Mouse (Mus musculus) limb, embryonic 12.5 days (tissue): Measurements from ENCODE around the gene Xdh. TPM values are rescaled to one million over a fixed set of nuclear protein-coding genes. Genes with fewer than 3 reads are reported as not detected.

Experiments
- ATAC-seq: fragments of 200-750 bp; cut with Nextera tagmentation; 2 replicates; pipeline ENCODE4 v1.8.0; 2017; ENCODE audit warnings: low read depth, moderate TSS enrichment; ENCODE audit not compliant: insufficient number of reproducible peaks, insufficient read depth, low FRiP score, low TSS enrichment
- H3K27ac ChIP-seq: fragments of 300-500 bp; sonication (generic); 2 replicates; pipeline ENCODE4 v1.5.1; 2016; ENCODE audit warnings: mild to moderate bottlenecking, moderate library complexity
- H3K27me3 ChIP-seq: fragments of 300-500 bp; sonication (generic); 2 replicates; pipeline ENCODE4 v1.6.1; 2016; ENCODE audit warnings: mild to moderate bottlenecking, moderate library complexity
- H3K36me3 ChIP-seq: fragments of 300-500 bp; sonication (generic); 2 replicates; pipeline ENCODE4 v1.6.1; 2016; ENCODE audit warnings: mild to moderate bottlenecking, moderate library complexity
- H3K4me1 ChIP-seq: fragments of 300-500 bp; sonication (generic); replicated peaks from 2 replicates; pipeline ENCODE4 v1.6.1; 2016
- H3K4me2 ChIP-seq: fragments of 300-500 bp; sonication (generic); 2 replicates; pipeline ENCODE4 v1.6.1; 2016; ENCODE audit warnings: mild to moderate bottlenecking, moderate library complexity
- H3K4me3 ChIP-seq: fragments of 300-500 bp; sonication (generic); replicated peaks from 2 replicates; pipeline ENCODE4 v1.5.1; 2016; ENCODE audit warnings: mild to moderate bottlenecking
- H3K9ac ChIP-seq: fragments of 300-500 bp; sonication (generic); replicated peaks from 2 replicates; pipeline ENCODE4 v1.6.1; 2016; ENCODE audit warnings: mild to moderate bottlenecking, moderate library complexity
- H3K9me3 ChIP-seq: fragments of 300-500 bp; sonication (generic); 2 replicates; pipeline ENCODE4 v1.6.1; 2016; ENCODE audit warnings: mild to moderate bottlenecking, moderate library complexity
- WGBS: fragments of 180-500 bp; shearing (Covaris S2); methylation state at CpG from one replicate; pipeline ENCODE4 v1.1.7; 2016; 5-methylcytosine and 5-hydroxymethylcytosine counted together
- polyA plus RNA-seq: library from polyadenylated mRNA; unstranded; fragments of >200 nt; fragmentation: Nextera tagmentation; extraction: Ambion mirVana; gene quantifications from 2 replicates; pipeline ENCODE4 v1.2.1, GENCODE M21; 2016

The Xdh gene
- polyA plus RNA-seq, 1 experiment from 2014 or later, result 0.98 TPM

- no peaks in the 10 kb centered on the region for H3K36me3 ChIP-seq
- H3K9ac ChIP-seq, result no peak overlapping the region
- no peak overlapping the region for H3K27ac ChIP-seq
- H3K9me3 ChIP-seq, result no peaks in the 10 kb centered on the region
- no peak overlapping the region for H3K4me2 ChIP-seq
- peaks cover 16% of the 10 kb centered on the region for H3K4me1 ChIP-seq
- no peak overlapping the region for H3K4me3 ChIP-seq
- H3K27me3 ChIP-seq, result no peaks in the 10 kb centered on the region; the same call in 1 of the 2 replicates
- WGBS, result 62% methylated on average over 4 of the region's 4 CpGs
- no peak for ATAC-seq
Measured at GRCm38 (mm10) chr17:73914730-73915129, 35.3 kb downstream of the Xdh start.

GRCm38 (mm10) chr17:73906076-73906475 lies 43.9 kb downstream of the Xdh start:
- Histone ChIP-seq H3K4me2 (no peak overlapping the region), H3K9me3 (no peaks in the 10 kb centered on the region), H3K4me1 (peaks cover 20% of the 10 kb centered on the region), H3K27ac (no peak overlapping the region), H3K36me3 (no peaks in the 10 kb centered on the region), H3K27me3 (no peaks in the 10 kb centered on the region), H3K9ac (no peak overlapping the region), H3K4me3 (no peak overlapping the region)
- no peak for ATAC-seq
- WGBS, result 85% methylated on average over 8 of the region's 8 CpGs

GRCm38 (mm10) chr17:73905043-73905750 lies 44.8 kb downstream of the Xdh start:
- Histone ChIP-seq H3K27me3 (no peaks in the 10 kb centered on the region), H3K9ac (no peak overlapping the region), H3K4me3 (no peak overlapping the region), H3K27ac (no peak overlapping the region), H3K36me3 (no peaks in the 10 kb centered on the region), H3K9me3 (no peaks in the 10 kb centered on the region), H3K4me2 (no peak overlapping the region), H3K4me1 (peaks cover 20% of the 10 kb centered on the region)
- 76% methylated on average over 7 of the region's 7 CpGs for WGBS
- no peak for ATAC-seq

GRCm38 (mm10) chr17:73903121-73903520 lies 46.9 kb downstream of the Xdh start:
- H3K27me3 ChIP-seq, result no peaks in the 10 kb centered on the region
- H3K4me3 ChIP-seq, result no peak overlapping the region
- H3K9me3 ChIP-seq, result no peaks in the 10 kb centered on the region
- peaks cover 19% of the 10 kb centered on the region for H3K4me1 ChIP-seq
- no peak overlapping the region for H3K9ac ChIP-seq
- H3K4me2 ChIP-seq, result no peak overlapping the region
- no peak for ATAC-seq
- H3K36me3 ChIP-seq, result no peaks in the 10 kb centered on the region
- 91% methylated on average over 1 of the region's 1 CpGs for WGBS
- H3K27ac ChIP-seq, result peak overlapping the region; percentile 53; the same call in 1 of the 2 replicates

GRCm38 (mm10) chr17:73902234-73902636 lies 47.8 kb downstream of the Xdh start:
- H3K9me3 ChIP-seq, result no peaks in the 10 kb centered on the region
- no peaks in the 10 kb centered on the region for H3K27me3 ChIP-seq
- H3K4me1 ChIP-seq, result peaks cover 15% of the 10 kb centered on the region
- peak overlapping the region; percentile 3; the same call in 1 of the 2 replicates for H3K4me2 ChIP-seq
- ATAC-seq, result peak; percentile 86
- H3K9ac ChIP-seq, result no peak overlapping the region
- H3K36me3 ChIP-seq, result no peaks in the 10 kb centered on the region
- H3K27ac ChIP-seq, result 0 out of 2 replicates have a peak overlapping the region, but pooled peaks have one; percentile 7
- H3K4me3 ChIP-seq, result no peak overlapping the region
- WGBS, result 5% methylated on average over 5 of the region's 5 CpGs

- WGBS, result 89% methylated on average over 5 of the region's 5 CpGs
Measured at GRCm38 (mm10) chr17:73894399-73894798, 55.6 kb downstream of the Xdh start.

GRCm38 (mm10) chr17:73893822-73894221 lies 56.2 kb downstream of the Xdh start:
- no peaks in the 10 kb centered on the region for H3K27me3 ChIP-seq
- no peaks in the 10 kb centered on the region for H3K36me3 ChIP-seq
- no peak for ATAC-seq
- H3K4me1 ChIP-seq, result no peaks in the 10 kb centered on the region
- H3K9me3 ChIP-seq, result no peaks in the 10 kb centered on the region
- H3K9ac ChIP-seq, result no peak overlapping the region
- 85% methylated on average over 4 of the region's 4 CpGs for WGBS
- H3K27ac ChIP-seq, result no peak overlapping the region
- H3K4me3 ChIP-seq, result no peak overlapping the region
- no peak overlapping the region for H3K4me2 ChIP-seq

More at GRCm38 (mm10) chr17:73894399-73894798, 55.6 kb downstream of the Xdh start:
- H3K27ac ChIP-seq, result no peak overlapping the region
- no peak for ATAC-seq
- no peaks in the 10 kb centered on the region for H3K9me3 ChIP-seq
- H3K4me3 ChIP-seq, result no peak overlapping the region
- no peak overlapping the region for H3K4me2 ChIP-seq
- H3K27me3 ChIP-seq, result no peaks in the 10 kb centered on the region
- no peaks in the 10 kb centered on the region for H3K36me3 ChIP-seq
- H3K4me1 ChIP-seq, result no peaks in the 10 kb centered on the region
- no peak overlapping the region for H3K9ac ChIP-seq

- Histone ChIP-seq H3K9me3 (no peaks in the 10 kb centered on the region), H3K4me3 (no peak overlapping the region), H3K27ac (no peak overlapping the region), H3K4me2 (no peak overlapping the region), H3K27me3 (no peaks in the 10 kb centered on the region), H3K4me1 (no peaks in the 10 kb centered on the region), H3K36me3 (no peaks in the 10 kb centered on the region), H3K9ac (no peak overlapping the region)
- WGBS, result 74% methylated on average over 10 of the region's 10 CpGs
- ATAC-seq, result no peak
Measured at GRCm38 (mm10) chr17:73893207-73893606, 56.8 kb downstream of the Xdh start.

GRCm38 (mm10) chr17:73891590-73891989 lies 58.4 kb downstream of the Xdh start:
- H3K4me1 ChIP-seq, result no peaks in the 10 kb centered on the region
- no peaks in the 10 kb centered on the region for H3K27me3 ChIP-seq
- 82% methylated on average over 1 of the region's 1 CpGs for WGBS
- no peak overlapping the region for H3K4me3 ChIP-seq
- no peak for ATAC-seq
- H3K27ac ChIP-seq, result no peak overlapping the region
- H3K9me3 ChIP-seq, result no peaks in the 10 kb centered on the region
- no peak overlapping the region for H3K9ac ChIP-seq
- no peak overlapping the region for H3K4me2 ChIP-seq
- no peaks in the 10 kb centered on the region for H3K36me3 ChIP-seq

GRCm38 (mm10) chr17:73886071-73886785 lies 63.8 kb downstream of the Xdh start:
- H3K9ac ChIP-seq, result no peak overlapping the region
- ATAC-seq, result no peak; the same call in 1 of the 2 replicates
- H3K27ac ChIP-seq, result no peak overlapping the region
- no peaks in the 10 kb centered on the region for H3K9me3 ChIP-seq
- 81% methylated on average over 25 of the region's 25 CpGs for WGBS
- H3K4me1 ChIP-seq, result 0 out of 2 replicates have a peak, but pooled peaks cover 5% of the 10 kb centered on the region
- H3K4me2 ChIP-seq, result no peak overlapping the region
- H3K27me3 ChIP-seq, result 0 out of 2 replicates have a peak, but pooled peaks cover 3% of the 10 kb centered on the region
- no peak overlapping the region for H3K4me3 ChIP-seq
- no peaks in the 10 kb centered on the region for H3K36me3 ChIP-seq

GRCm38 (mm10) chr17:73883332-73883731 lies 66.7 kb downstream of the Xdh start:
- 0 out of 2 replicates have a peak, but pooled peaks cover 5% of the 10 kb centered on the region for H3K4me1 ChIP-seq
- H3K36me3 ChIP-seq, result no peaks in the 10 kb centered on the region
- no peak overlapping the region for H3K9ac ChIP-seq
- H3K9me3 ChIP-seq, result no peaks in the 10 kb centered on the region
- no peak overlapping the region for H3K4me3 ChIP-seq
- 0 out of 2 replicates have a peak, but pooled peaks cover 3% of the 10 kb centered on the region for H3K27me3 ChIP-seq
- H3K27ac ChIP-seq, result no peak overlapping the region
- no peak overlapping the region for H3K4me2 ChIP-seq
- WGBS, result 69% methylated on average over 12 of the region's 12 CpGs
- ATAC-seq, result no peak
